ENCODE assay signal across 9 mouse cellular contexts in the genomic region with DNA sequence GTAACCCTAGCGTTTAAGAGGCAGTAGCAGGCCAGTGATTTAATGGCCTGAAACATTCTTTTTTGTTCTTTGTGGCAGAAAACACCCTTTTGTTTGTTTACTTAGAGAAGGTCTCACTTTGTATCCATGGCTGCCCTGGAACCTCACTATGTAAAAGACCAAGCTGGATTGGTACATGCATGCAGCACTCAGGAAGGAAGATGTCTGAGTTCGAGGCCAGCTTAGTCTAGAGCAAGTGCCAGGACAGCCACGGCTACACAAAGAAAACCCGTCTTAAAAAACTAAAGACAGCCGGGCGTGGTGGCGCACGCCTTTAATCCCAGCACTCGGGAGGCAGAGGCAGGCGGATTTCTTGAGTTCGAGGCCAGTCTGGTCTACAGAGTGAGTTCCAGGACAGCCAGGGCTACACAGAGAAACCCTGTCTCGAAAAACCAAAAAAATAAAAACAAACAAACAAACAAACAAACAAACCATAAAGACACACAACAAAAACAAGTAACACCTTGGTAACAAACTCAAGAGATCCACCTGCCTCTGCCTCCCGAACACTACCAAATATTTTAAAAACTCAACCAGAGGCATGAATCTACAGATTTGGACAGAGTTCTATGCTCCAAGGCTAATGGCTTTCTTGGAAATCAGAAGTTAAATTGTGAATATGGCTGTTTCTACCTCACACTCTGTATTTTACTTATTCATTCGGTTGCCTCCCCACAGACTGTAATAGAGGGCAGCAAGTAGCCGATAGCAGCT. TPM values are rescaled to one million over a fixed set of nuclear protein-coding genes. Genes with fewer than 3 reads are reported as not detected.
A peak's percentile ranks its signal among the peaks of the same experiment; 100 is the strongest.
DNase-seq lines count a peak whose midpoint lies in the region; ATAC-seq and TF ChIP-seq lines count a peak whose summit lies in the region.
"Had no signal": no experiment of that assay in that cellular context is flagged by ENCODE, and none has a peak within 500 bp of the region (broad histone marks: within the 10 kb centered on the region; RNA-seq: fewer than 3 reads in every experiment).

No protein-coding gene starts in this region.

- TF ChIP-seq POLR2A in ES-Bruce4 (IDR thresholded peaks at IDR 0.05; ENCODE audit: insufficient read depth, low read length) = no peak

- peak overlapping the region; percentile 74 for H3K4me3 ChIP-seq in heart, embryonic 13.5 days
- peak overlapping the region; percentile 97 for H3K4me3 ChIP-seq in ES-Bruce4 (ENCODE audit: low read depth, low read length)
- peak overlapping the region; percentile 77 for H3K4me3 ChIP-seq in forebrain, embryonic 14.5 days (ENCODE audit: low read depth, low read length)
- peak overlapping the region; percentile 76 for H3K4me3 ChIP-seq in liver, embryonic 16.5 days (ENCODE audit: low read depth, low read length)

- peak overlapping the region; percentile 94 for H3K27ac ChIP-seq in heart, embryonic 13.5 days (replicated peaks)
- H3K27ac ChIP-seq in ES-Bruce4 (ENCODE audit: insufficient read depth, low read length) = peak overlapping the region; percentile 90
- peak overlapping the region; percentile 98 for H3K27ac ChIP-seq in forebrain, embryonic 14.5 days (ENCODE audit: low read depth, low read length)
- peak overlapping the region; percentile 90 for H3K27ac ChIP-seq in liver, embryonic 16.5 days (ENCODE audit: low read length)

- intact Hi-C loops in heart, postnatal 36 days (cut with DNase I) = no loop called here

- no peak for TF ChIP-seq EP300 in ES-Bruce4 (IDR thresholded peaks at IDR 0.05; ENCODE audit: insufficient read depth, low read depth, low read length)

- H3K9ac ChIP-seq in heart, embryonic 13.5 days = peak overlapping the region; percentile 89
- peak overlapping the region; percentile 81 for H3K9ac ChIP-seq in ES-Bruce4 (ENCODE audit: low read depth, poor library complexity, severe bottlenecking)
- H3K9ac ChIP-seq in forebrain, embryonic 14.5 days (ENCODE audit: low read length) = peak overlapping the region; percentile 80
- H3K9ac ChIP-seq in liver, embryonic 16.5 days (ENCODE audit: low read depth, low read length) = peak overlapping the region; percentile 85

- DNase-seq in heart, postnatal 36 days = no peak
- DNase-seq in forebrain, embryonic 14.5 days (ENCODE audit: low spot score) = no peak
- no peak for DNase-seq in adrenal gland, postnatal 10 days
- DNase-seq in spleen, postnatal 36 days (ENCODE audit: low spot score in 2 of 2) = no peak
- DNase-seq in left cerebral cortex, adult 11 months (ENCODE audit: low spot score) = no peak

- peaks cover 26% of the 10 kb centered on the region for H3K4me1 ChIP-seq in heart, embryonic 13.5 days
- no peaks in the 10 kb centered on the region for H3K4me1 ChIP-seq in ES-Bruce4 (ENCODE audit: control insufficient read depth, insufficient read depth, low read length)
- H3K4me1 ChIP-seq in forebrain, embryonic 14.5 days (ENCODE audit: control insufficient read depth, insufficient read depth, low read length) = peaks cover 12% of the 10 kb centered on the region
- H3K4me1 ChIP-seq in liver, embryonic 16.5 days (ENCODE audit: control insufficient read depth, low read depth, low read length) = peaks cover 21% of the 10 kb centered on the region

- H3K27me3 ChIP-seq in heart, embryonic 13.5 days (replicated peaks) = no peaks in the 10 kb centered on the region
- no peaks in the 10 kb centered on the region for H3K27me3 ChIP-seq in ES-Bruce4 (ENCODE audit: control insufficient read depth, insufficient read depth, low read length, poor library complexity, severe bottlenecking)
- H3K27me3 ChIP-seq in forebrain, embryonic 14.5 days (replicated peaks; ENCODE audit: control insufficient read depth, insufficient read depth, low read length) = no peaks in the 10 kb centered on the region
- no peaks in the 10 kb centered on the region for H3K27me3 ChIP-seq in liver, embryonic 16.5 days (ENCODE audit: control insufficient read depth, insufficient read depth, low read depth, low read length)
- H3K27me3 ChIP-seq: Patski had no signal

- no peak for ATAC-seq in heart, embryonic 13.5 days (ENCODE audit: extremely low read depth, insufficient number of reproducible peaks, low FRiP score, low TSS enrichment)
- ATAC-seq in forebrain, embryonic 14.5 days = no peak
- ATAC-seq in liver, embryonic 16.5 days (ENCODE audit: low read depth) = no peak

- H3K9me3 ChIP-seq in heart, embryonic 13.5 days = no peaks in the 10 kb centered on the region
- no peaks in the 10 kb centered on the region for H3K9me3 ChIP-seq in ES-Bruce4 (replicated peaks; ENCODE audit: control insufficient read depth, insufficient read depth, low read length, poor library complexity, severe bottlenecking)
- no peaks in the 10 kb centered on the region for H3K9me3 ChIP-seq in forebrain, embryonic 14.5 days (replicated peaks; ENCODE audit: control insufficient read depth, low read length)
- H3K9me3 ChIP-seq in liver, embryonic 16.5 days (replicated peaks; ENCODE audit: control insufficient read depth, low read length) = no peaks in the 10 kb centered on the region

- H3K4me2 ChIP-seq in heart, embryonic 13.5 days = peak overlapping the region; percentile 78
- H3K4me2 ChIP-seq in forebrain, embryonic 14.5 days (ENCODE audit: low read length) = peak overlapping the region; percentile 74
- H3K4me2 ChIP-seq in liver, embryonic 16.5 days (ENCODE audit: low read depth, low read length) = peak overlapping the region; percentile 82

- peaks cover 8% of the 10 kb centered on the region; the same call in 1 of the 2 replicates for H3K36me3 ChIP-seq in heart, embryonic 13.5 days
- H3K36me3 ChIP-seq in ES-Bruce4 (ENCODE audit: control insufficient read depth, insufficient read depth, low read length, poor library complexity, severe bottlenecking) = no peaks in the 10 kb centered on the region
- H3K36me3 ChIP-seq in forebrain, embryonic 14.5 days (ENCODE audit: control insufficient read depth, insufficient read depth, low read length) = no peaks in the 10 kb centered on the region
- no peaks in the 10 kb centered on the region for H3K36me3 ChIP-seq in liver, embryonic 16.5 days (ENCODE audit: control insufficient read depth, insufficient read depth)

- 74% methylated on average over 15 of the region's 15 CpGs for WGBS in heart, embryonic 13.5 days
- 80% methylated on average over 15 of the region's 15 CpGs for WGBS in forebrain, embryonic 14.5 days
- WGBS in liver, embryonic 16.5 days (ENCODE audit: insufficient replicate concordance) = 55% methylated on average over 15 of the region's 15 CpGs

- no peak for TF ChIP-seq CTCF in ES-Bruce4 (IDR thresholded peaks at IDR 0.05; ENCODE audit: low read depth, low read length)

RNA-seq across cellular contexts. Expression of a gene that starts 0.9 kb away (rescaled TPM):
- 56.1 and 57.9 TPM in 2 replicates for polyA plus RNA-seq in heart, embryonic 13.5 days (2015; fragmentation: Nextera tagmentation; extraction: Ambion mirVana)
- total RNA-seq in heart, postnatal 36 days (2021) = 10 to 100 TPM; 48.6 to 51.4 TPM
- polyA plus RNA-seq in ES-Bruce4 (2011; ENCODE audit: insufficient read depth, insufficient read length, low read depth, missing spikeins) = 100.0 and 111 TPM in 2 replicates
- polyA plus RNA-seq in forebrain, embryonic 14.5 days (2014; fragmentation: Nextera tagmentation; extraction: Ambion mirVana) = 128 and 153 TPM in 2 replicates
- polyA plus RNA-seq in liver, embryonic 16.5 days (2015; fragmentation: Nextera tagmentation; extraction: Ambion mirVana) = 20.2 and 23.4 TPM in 2 replicates
- total RNA-seq in adrenal gland, postnatal 10 days (2021) = 10 to 100 TPM; 58.7 to 64.8 TPM

RNA-seq across cellular contexts. Expression of a gene that starts 22.4 kb away (rescaled TPM):
- 15.2 and 16.6 TPM in 2 replicates for polyA plus RNA-seq in heart, embryonic 13.5 days (2015; fragmentation: Nextera tagmentation; extraction: Ambion mirVana)
- total RNA-seq in heart, postnatal 36 days (2021) = 1 to 10 TPM; 7.3 to 8.0 TPM
- 17.4 and 18.9 TPM in 2 replicates for polyA plus RNA-seq in ES-Bruce4 (2011; ENCODE audit: insufficient read depth, insufficient read length, low read depth, missing spikeins)
- 16.9 and 18.2 TPM in 2 replicates for polyA plus RNA-seq in forebrain, embryonic 14.5 days (2014; fragmentation: Nextera tagmentation; extraction: Ambion mirVana)
- 11.5 and 12.5 TPM in 2 replicates for polyA plus RNA-seq in liver, embryonic 16.5 days (2015; fragmentation: Nextera tagmentation; extraction: Ambion mirVana)
- total RNA-seq in adrenal gland, postnatal 10 days (2021) = 10 to 100 TPM; 22.9 to 25.1 TPM

RNA-seq across cellular contexts. Expression of a gene that starts 22.5 kb away (rescaled TPM):
- 23.1 and 25.2 TPM in 2 replicates for polyA plus RNA-seq in heart, embryonic 13.5 days (2015; fragmentation: Nextera tagmentation; extraction: Ambion mirVana)
- 10 to 100 TPM; 59.8 TPM for total RNA-seq in heart, postnatal 36 days (2021)
- 18.1 and 19.2 TPM in 2 replicates for polyA plus RNA-seq in ES-Bruce4 (2011; ENCODE audit: insufficient read depth, insufficient read length, low read depth, missing spikeins)
- 67.3 and 68.4 TPM in 2 replicates for polyA plus RNA-seq in forebrain, embryonic 14.5 days (2014; fragmentation: Nextera tagmentation; extraction: Ambion mirVana)
- 13.9 and 14.1 TPM in 2 replicates for polyA plus RNA-seq in liver, embryonic 16.5 days (2015; fragmentation: Nextera tagmentation; extraction: Ambion mirVana)
- total RNA-seq in adrenal gland, postnatal 10 days (2021) = 10 to 100 TPM; 46.3 to 48.3 TPM
